Mouse (Mus musculus): ENCODE data around the gene D930020B18Rik. TPM values are rescaled to one million over a fixed set of nuclear protein-coding genes. Genes with fewer than 3 reads are reported as not detected.

The D930020B18Rik gene
- polyA plus RNA-seq (2015; fragmentation: Nextera tagmentation; extraction: Ambion mirVana): 2.5 and 2.6 TPM in 2 replicates

- Histone ChIP-seq H3K9ac (peak within 1 kb of the TSS; percentile 35; the same call in 1 of the 2 replicates), H3K27ac (replicated peaks) (no peak within 1 kb of the TSS), H3K4me3 (replicated peaks) (peak within 1 kb of the TSS; percentile 54), H3K4me2 (replicated peaks) (peak within 1 kb of the TSS; percentile 100), H3K4me1 (peaks cover 20% of the 10 kb centered on the region), H3K27me3 (peaks cover 28% of the 10 kb centered on the region), H3K9me3 (replicated peaks) (no peaks in the 10 kb centered on the region), H3K36me3 (no peaks in the 10 kb centered on the region)
- ATAC-seq (ENCODE audit: insufficient number of reproducible peaks, low FRiP score, low TSS enrichment, low read depth): peak; percentile 55
- under 1% methylated on average over 69 of the region's 69 CpGs for WGBS
Measured at GRCm38 (mm10) chr10:121641272-121642053, at the start of gene D930020B18Rik. TSS of gene D930020B18Rik (plus strand) at chr10:121641588.

DNA sequence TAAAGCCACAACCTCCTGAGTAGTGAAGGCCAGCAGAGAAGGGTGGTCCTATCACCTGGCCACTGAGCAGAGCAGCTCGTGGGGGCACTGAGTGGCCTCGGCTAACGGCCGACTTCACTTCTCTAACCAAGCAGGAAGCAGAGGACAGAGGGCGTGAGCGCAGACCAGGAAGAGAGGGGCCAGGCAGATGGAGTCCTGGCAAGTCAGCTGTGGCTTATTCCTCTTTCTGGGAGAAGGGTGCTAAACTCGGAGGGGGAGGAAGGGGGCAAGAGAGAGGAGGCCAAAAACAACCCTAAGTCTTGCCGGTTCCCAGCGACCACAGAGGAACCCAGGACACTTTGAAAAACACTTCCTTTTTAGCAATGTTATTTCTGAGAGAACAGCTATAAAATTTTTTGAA lies 44.8 kb upstream of the D930020B18Rik start:
- H3K4me1 ChIP-seq: no peaks in the 10 kb centered on the region
- no peak overlapping the region for H3K4me3 ChIP-seq (replicated peaks)
- H3K9ac ChIP-seq: no peak overlapping the region
- H3K4me2 ChIP-seq (replicated peaks): no peak overlapping the region
- H3K27me3 ChIP-seq: no peaks in the 10 kb centered on the region
- ATAC-seq (ENCODE audit: insufficient number of reproducible peaks, low FRiP score, low TSS enrichment, low read depth): no peak
- no peak overlapping the region for H3K27ac ChIP-seq (replicated peaks)
- H3K36me3 ChIP-seq: peaks cover 80% of the 10 kb centered on the region
- H3K9me3 ChIP-seq (replicated peaks): no peaks in the 10 kb centered on the region
- 88% methylated on average over 9 of the region's 9 CpGs for WGBS

DNA sequence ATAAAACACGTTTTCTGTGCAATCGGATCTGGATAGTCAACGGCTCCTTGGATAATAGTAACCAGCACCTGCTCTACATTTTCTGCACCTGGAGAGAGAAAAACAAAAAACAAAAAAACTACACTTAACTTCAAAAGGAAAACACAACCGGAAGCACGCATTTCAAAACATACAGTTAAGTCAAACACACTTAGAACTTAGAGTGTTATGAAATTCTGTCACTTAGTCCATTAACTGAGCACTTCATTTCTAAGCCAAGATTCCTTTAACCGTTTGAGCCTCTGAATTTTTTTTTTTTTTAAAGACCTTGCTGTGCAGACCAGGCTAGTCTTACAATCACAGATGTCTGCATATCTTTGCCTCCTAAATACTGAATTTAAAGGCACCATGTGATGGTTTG lies 40.1 kb upstream of the D930020B18Rik start:
- Histone ChIP-seq H3K4me3 (replicated peaks) (no peak overlapping the region), H3K27ac (replicated peaks) (no peak overlapping the region), H3K9ac (no peak overlapping the region), H3K27me3 (no peaks in the 10 kb centered on the region), H3K4me2 (replicated peaks) (no peak overlapping the region), H3K36me3 (peaks cover 96% of the 10 kb centered on the region), H3K4me1 (no peaks in the 10 kb centered on the region), H3K9me3 (replicated peaks) (no peaks in the 10 kb centered on the region)
- no peak for ATAC-seq (ENCODE audit: insufficient number of reproducible peaks, low FRiP score, low TSS enrichment, low read depth)
- 74% methylated on average over 6 of the region's 6 CpGs for WGBS

DNA sequence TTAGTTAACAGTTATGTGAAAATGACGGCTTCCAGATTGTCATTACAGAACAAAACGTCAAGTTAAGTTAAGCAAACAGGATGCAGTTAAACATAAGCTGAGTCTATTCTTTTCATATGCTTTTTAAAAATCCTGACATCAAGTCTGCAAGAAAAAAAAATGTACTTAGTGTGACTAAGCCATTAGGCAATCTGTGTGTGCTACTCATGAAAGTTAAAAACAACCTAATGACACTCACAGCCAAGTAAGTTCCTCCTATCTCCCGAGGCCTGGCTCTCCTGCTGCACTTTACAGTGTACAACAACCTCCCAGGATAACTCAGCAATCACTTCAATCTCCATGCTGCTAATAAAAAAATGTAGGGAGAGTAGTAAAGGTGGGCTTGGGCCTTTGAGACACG lies 37.8 kb upstream of the D930020B18Rik start:
- WGBS: 83% methylated on average over 4 of the region's 4 CpGs
- no peak for ATAC-seq (ENCODE audit: insufficient number of reproducible peaks, low FRiP score, low TSS enrichment, low read depth)
- Histone ChIP-seq H3K9me3 (replicated peaks) (no peaks in the 10 kb centered on the region), H3K4me1 (no peaks in the 10 kb centered on the region), H3K9ac (no peak overlapping the region), H3K36me3 (peaks cover 94% of the 10 kb centered on the region), H3K27ac (replicated peaks) (no peak overlapping the region), H3K4me3 (replicated peaks) (no peak overlapping the region), H3K4me2 (replicated peaks) (no peak overlapping the region), H3K27me3 (no peaks in the 10 kb centered on the region)

DNA sequence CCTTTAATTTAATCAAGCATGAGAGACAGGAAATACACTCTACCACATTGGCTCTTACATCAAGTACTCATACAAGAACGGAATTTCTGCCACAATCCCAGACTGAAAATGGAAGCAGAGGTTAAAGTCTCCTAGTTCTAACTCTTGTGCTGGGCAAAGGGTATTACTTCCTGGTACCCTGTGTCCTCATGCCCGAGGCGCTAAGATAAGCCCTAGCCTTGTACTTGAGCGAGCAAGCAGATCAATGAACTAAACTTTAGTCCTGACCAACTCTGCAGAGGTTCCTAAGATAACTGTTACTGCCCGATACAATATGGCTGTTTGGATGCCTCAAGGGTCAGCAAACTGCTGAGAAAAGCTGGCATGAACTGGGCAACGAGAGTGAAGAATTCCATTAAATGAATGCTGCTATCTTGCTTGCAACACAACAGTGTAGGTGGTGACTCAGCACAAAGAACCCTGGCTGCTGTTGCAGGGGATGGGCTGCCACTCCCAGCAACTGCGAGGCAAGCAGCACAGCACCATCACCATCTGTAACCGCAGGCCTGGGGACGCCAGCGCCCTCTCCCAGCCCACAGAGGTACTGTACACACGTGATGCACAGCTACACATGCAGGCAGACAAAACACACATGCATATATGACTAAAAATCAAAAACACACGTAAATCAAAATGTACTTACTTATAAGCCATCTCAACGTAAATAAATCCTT lies 36.6 kb upstream of the D930020B18Rik start:
- no peaks in the 10 kb centered on the region for H3K27me3 ChIP-seq
- no peak overlapping the region for H3K4me3 ChIP-seq (replicated peaks)
- no peak overlapping the region for H3K4me2 ChIP-seq (replicated peaks)
- H3K4me1 ChIP-seq: no peaks in the 10 kb centered on the region
- H3K9me3 ChIP-seq (replicated peaks): no peaks in the 10 kb centered on the region
- WGBS: 92% methylated on average over 13 of the region's 13 CpGs
- H3K27ac ChIP-seq (replicated peaks): no peak overlapping the region
- H3K9ac ChIP-seq: no peak overlapping the region
- ATAC-seq (ENCODE audit: insufficient number of reproducible peaks, low FRiP score, low TSS enrichment, low read depth): no peak
- peaks cover 91% of the 10 kb centered on the region for H3K36me3 ChIP-seq

- no peaks in the 10 kb centered on the region for H3K9me3 ChIP-seq (replicated peaks)
- H3K4me3 ChIP-seq (replicated peaks): no peak overlapping the region
- H3K36me3 ChIP-seq: peaks cover 89% of the 10 kb centered on the region
- no peak overlapping the region for H3K9ac ChIP-seq
- no peak overlapping the region for H3K4me2 ChIP-seq (replicated peaks)
- 66% methylated on average over 10 of the region's 10 CpGs for WGBS
- no peaks in the 10 kb centered on the region for H3K27me3 ChIP-seq
- no peaks in the 10 kb centered on the region for H3K4me1 ChIP-seq
- no peak for ATAC-seq (ENCODE audit: insufficient number of reproducible peaks, low FRiP score, low TSS enrichment, low read depth)
- H3K27ac ChIP-seq (replicated peaks): no peak overlapping the region
Measured at GRCm38 (mm10) chr10:121608177-121608576, 33.2 kb upstream of the D930020B18Rik start.

- H3K4me2 ChIP-seq (replicated peaks): no peak overlapping the region
- no peak overlapping the region for H3K4me3 ChIP-seq (replicated peaks)
- no peak overlapping the region for H3K9ac ChIP-seq
- WGBS: 72% methylated on average over 10 of the region's 10 CpGs
- H3K36me3 ChIP-seq: peaks cover 86% of the 10 kb centered on the region
- no peaks in the 10 kb centered on the region for H3K4me1 ChIP-seq
- H3K9me3 ChIP-seq (replicated peaks): no peaks in the 10 kb centered on the region
- H3K27me3 ChIP-seq: no peaks in the 10 kb centered on the region
- no peak for ATAC-seq (ENCODE audit: insufficient number of reproducible peaks, low FRiP score, low TSS enrichment, low read depth)
- H3K27ac ChIP-seq (replicated peaks): no peak overlapping the region
Measured at GRCm38 (mm10) chr10:121611587-121611986, 29.8 kb upstream of the D930020B18Rik start.

DNA sequence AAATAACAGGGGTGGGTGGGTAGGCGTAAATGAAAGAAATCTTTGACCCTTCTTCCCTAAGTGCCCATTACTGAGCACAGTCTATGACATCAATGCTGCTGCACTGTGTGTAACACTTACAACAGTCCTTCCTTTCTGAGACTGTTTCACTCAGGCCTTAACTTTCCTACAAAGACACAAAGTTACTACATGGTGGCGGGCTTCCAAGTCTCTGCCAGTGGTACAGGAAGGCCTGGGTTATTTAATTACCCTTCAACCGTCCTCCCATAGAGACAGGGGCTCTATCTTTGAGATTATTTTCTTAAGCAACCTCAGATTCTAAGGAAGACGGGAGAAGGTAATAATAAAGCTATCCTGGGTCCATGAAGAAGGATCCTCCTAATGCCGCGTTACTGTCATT lies 28.9 kb upstream of the D930020B18Rik start:
- H3K9me3 ChIP-seq (replicated peaks): no peaks in the 10 kb centered on the region
- no peak overlapping the region for H3K27ac ChIP-seq (replicated peaks)
- no peaks in the 10 kb centered on the region for H3K27me3 ChIP-seq
- H3K36me3 ChIP-seq: peaks cover 86% of the 10 kb centered on the region
- ATAC-seq (ENCODE audit: insufficient number of reproducible peaks, low FRiP score, low TSS enrichment, low read depth): no peak
- WGBS: 87% methylated on average over 6 of the region's 6 CpGs
- no peak overlapping the region for H3K4me2 ChIP-seq (replicated peaks)
- no peak overlapping the region for H3K9ac ChIP-seq
- H3K4me3 ChIP-seq (replicated peaks): no peak overlapping the region
- H3K4me1 ChIP-seq: no peaks in the 10 kb centered on the region

DNA sequence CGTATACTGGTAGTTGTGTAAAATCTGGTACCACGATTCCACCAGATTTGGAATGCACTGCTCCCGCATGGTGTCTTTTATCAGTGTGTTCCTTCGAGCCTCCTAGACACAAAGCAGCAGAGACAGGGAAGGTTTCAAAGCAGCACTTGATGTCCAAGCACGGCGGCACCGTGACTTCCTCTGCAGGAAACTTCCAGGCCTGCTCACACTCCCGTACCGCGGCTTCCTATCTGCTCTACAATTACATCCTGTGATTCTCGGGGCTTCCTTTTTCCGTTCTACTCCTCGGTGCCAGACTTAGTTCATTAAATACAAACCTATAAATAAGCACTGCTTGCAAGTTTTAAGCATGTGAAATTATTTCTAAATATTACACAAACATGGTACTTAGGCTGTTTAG lies 27.8 kb upstream of the D930020B18Rik start:
- peaks cover 89% of the 10 kb centered on the region for H3K36me3 ChIP-seq

DNA sequence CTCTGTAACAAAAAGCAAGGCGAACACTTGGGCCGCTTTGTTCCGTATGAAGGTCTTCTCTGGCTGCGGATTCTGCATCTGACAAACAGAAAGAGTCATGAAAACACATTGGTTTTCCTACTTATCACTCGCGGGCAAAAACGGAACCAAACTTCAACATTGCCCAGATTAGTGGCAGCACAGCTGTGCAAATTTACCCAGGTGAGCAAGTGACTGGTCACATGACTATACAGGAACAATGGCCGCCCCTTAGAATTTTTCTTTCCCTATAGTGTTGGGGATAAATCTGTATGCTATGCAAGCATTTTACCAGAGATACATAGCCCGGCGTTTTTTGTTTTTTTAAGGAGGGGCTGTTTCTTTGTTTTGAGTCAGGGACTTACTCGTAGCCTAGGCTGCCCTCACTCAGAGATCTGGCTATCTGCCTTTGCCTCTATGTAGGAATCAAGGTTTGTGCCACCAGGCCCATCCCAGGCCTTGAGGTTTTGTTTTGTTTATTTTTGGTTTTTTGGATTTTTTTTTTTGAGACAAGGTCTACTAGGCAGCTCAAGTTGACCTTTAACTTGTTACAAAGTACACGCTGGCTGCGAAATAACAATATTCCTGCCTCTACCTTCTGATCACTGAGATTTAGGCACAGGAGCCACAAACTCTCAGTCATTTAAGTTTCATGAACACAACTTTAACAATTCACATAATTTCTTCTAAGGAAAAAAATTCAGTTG lies 26.1 kb upstream of the D930020B18Rik start:
- ATAC-seq (ENCODE audit: insufficient number of reproducible peaks, low FRiP score, low TSS enrichment, low read depth): no peak
- H3K4me3 ChIP-seq (replicated peaks): no peak overlapping the region
- no peak overlapping the region for H3K27ac ChIP-seq (replicated peaks)
- H3K4me2 ChIP-seq (replicated peaks): no peak overlapping the region
- 94% methylated on average over 13 of the region's 13 CpGs for WGBS
- no peaks in the 10 kb centered on the region for H3K27me3 ChIP-seq
- H3K9ac ChIP-seq: no peak overlapping the region
- no peaks in the 10 kb centered on the region for H3K4me1 ChIP-seq
- no peaks in the 10 kb centered on the region for H3K9me3 ChIP-seq (replicated peaks)
- H3K36me3 ChIP-seq: peaks cover 89% of the 10 kb centered on the region

More for the DNA sequence above, 27.8 kb upstream of the D930020B18Rik start:
- Histone ChIP-seq H3K4me1 (no peaks in the 10 kb centered on the region), H3K27me3 (no peaks in the 10 kb centered on the region), H3K4me2 (replicated peaks) (no peak overlapping the region), H3K9ac (no peak overlapping the region), H3K27ac (replicated peaks) (no peak overlapping the region), H3K9me3 (replicated peaks) (no peaks in the 10 kb centered on the region), H3K4me3 (replicated peaks) (no peak overlapping the region)
- ATAC-seq (ENCODE audit: insufficient number of reproducible peaks, low FRiP score, low TSS enrichment, low read depth): no peak
- WGBS: 85% methylated on average over 13 of the region's 13 CpGs

DNA sequence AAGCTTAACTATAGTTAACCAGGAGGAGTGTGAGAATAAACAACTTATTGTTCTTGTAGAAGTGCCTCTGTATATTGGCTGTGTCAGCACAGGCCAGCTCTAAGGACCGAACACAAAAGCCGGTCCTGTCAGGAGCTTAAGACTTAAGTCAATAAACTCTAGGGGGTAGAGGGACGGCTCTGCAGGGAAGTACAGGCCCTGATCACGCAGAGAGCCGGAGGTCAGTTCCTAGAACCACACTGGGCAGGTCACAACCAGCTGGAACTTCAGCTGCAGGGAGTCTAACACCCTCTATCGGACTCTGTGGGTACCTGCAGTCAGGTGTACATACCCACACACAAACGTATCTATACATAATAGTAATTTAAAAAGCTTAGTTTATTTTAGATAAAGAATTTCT lies 25.5 kb upstream of the D930020B18Rik start:
- Histone ChIP-seq H3K9me3 (replicated peaks) (no peaks in the 10 kb centered on the region), H3K27me3 (no peaks in the 10 kb centered on the region), H3K36me3 (peaks cover 86% of the 10 kb centered on the region), H3K4me1 (no peaks in the 10 kb centered on the region), H3K9ac (no peak overlapping the region), H3K4me2 (replicated peaks) (no peak overlapping the region), H3K27ac (replicated peaks) (no peak overlapping the region), H3K4me3 (replicated peaks) (no peak overlapping the region)
- WGBS: 60% methylated on average over 7 of the region's 7 CpGs
- no peak for ATAC-seq (ENCODE audit: insufficient number of reproducible peaks, low FRiP score, low TSS enrichment, low read depth)
